Mouse (Mus musculus) embryo, embryonic 11.5 days (tissue): ENCODE measurements at regions not wholly inside any gene's neighbourhood (a gene's known extent, or its start where the extent isn't known, plus 50 kb on each side); places are given as distances from the start of the nearest gene placed in this dataset.

ENCODE experiments used
- DNase-seq: peaks from one replicate; pipeline ENCODE4 v3.0.0-alpha.2; 2012; ENCODE audit warnings: low read depth, low spot score

DNA sequence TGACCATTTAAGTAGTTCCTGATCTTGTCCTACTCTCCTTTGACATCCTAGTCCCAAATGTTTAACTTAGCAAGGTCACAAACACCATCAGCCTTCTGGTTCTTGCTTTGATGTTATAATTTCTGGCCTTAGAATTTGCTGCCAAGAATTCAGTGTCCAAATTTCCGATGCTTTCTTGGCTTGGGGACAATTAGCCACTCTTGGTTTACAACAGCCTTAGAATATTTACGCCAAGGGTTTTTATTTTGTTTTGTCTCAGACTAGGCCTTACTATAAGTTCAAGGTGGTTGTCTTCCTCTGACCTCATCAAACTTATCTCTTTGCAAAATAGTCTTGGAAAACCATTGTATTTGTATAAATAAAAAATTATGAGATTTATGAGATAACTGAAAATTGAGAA is 322.4 kb downstream of the Tfec start:
- no peak for DNase-seq

DNA sequence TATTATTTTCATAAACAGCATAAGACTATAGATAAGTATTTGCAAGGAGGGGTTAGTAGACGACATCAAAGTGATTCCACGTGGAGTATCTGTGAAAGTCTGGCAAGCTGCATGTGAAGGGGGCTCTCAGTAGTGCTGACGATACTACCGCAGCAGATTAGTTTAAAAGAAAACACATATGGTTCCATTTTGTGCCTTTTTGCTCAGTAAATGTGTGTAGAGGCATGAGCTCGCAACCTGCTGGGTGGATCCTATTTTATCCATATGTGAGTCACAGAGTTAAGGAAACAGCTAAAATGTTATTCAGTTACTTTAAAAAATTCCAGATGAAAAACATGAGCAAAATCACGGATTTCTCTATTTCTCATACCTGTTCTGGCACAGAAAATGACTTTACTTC is 325.4 kb downstream of the Tfec start:
- DNase-seq: no peak

DNA sequence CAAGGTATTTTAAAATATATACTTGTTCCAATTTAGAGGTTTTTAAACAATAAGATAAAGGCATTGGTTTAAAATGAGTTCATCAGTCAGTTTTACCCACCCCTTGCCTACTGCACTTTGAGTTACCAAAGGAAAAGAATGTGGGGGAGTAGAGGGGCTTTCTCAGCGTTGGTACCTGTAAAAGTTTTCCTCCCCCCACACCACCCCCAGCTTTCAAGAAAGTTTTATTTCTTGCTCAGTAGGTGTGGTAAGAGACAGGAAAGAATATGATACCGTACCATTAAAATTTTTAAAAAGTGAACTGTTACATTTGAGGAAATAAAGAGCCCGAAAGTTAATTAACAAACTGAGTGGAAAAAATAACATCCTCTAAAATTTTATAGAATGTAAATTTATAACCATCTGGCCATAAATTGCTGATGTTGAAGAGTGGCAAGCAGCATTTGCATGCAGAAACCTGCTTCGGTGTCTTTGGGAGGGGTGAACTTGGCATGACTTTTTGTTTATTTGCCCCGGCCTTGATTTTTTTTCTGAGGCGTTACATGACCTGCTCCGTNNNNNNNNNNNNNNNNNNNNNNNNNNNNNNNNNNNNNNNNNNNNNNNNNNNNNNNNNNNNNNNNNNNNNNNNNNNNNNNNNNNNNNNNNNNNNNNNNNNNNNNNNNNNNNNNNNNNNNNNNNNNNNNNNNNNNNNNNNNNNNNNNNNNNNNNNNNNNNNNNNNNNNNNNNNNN is 346.1 kb downstream of the Tfec start:
- DNase-seq: no peak

DNA sequence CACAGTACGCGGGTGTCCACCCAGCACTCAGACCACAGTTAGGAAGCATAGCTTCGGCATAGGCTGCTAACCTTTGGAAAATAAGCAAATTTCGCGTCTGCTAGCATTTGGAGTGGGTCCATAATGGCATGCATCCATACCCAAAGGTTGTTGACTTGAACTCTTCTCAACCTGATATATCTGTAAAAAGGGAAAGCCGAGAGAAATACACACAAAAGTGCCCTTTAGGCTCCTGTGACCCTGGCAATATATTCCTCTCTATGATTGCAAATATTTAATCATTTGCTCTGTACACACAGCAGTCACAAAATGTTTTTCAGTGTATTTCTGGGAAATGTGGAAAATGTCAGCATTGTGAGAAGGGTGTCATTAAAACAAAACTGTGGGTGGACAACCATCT is 347.1 kb downstream of the Tfec start:
- DNase-seq: no peak

DNA sequence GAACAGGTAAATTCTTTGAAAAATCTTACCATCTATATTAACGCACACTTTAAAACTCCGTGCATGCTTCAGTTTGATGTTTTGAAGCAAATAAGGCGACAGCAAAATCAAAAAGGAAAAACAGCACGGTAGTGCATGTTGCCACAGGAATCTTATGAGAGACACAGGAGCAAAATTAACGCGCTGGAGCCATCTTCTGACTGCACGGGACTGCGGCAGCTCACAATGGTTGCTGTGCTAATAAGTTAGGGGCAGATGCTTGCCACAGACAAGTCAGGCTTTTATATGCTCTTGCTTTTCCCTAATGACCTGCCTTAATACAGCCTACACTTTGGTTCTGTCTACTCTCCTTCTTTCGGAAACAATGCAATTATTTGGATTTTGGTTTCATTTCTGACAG is 347.8 kb downstream of the Tfec start:
- DNase-seq: no peak

DNA sequence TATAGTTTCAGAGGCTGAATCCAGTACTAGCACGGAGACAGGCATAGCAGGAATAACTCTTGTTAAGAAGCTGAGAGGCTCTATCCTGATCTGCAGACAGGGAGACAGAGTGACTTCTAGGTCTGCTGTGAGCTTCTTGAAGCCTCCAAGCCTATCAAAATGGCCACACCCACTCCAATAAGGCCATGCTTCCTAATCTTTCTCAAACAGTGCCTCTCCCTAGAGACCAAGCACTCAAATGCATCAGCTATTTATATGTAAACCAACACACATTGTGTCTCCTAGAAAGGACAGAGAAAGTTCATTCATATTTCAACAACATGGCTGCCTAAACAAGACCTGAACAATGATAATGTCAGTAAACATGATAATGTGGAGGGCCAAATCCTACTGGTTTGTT is 384.2 kb downstream of the Tfec start:
- no peak for DNase-seq

DNA sequence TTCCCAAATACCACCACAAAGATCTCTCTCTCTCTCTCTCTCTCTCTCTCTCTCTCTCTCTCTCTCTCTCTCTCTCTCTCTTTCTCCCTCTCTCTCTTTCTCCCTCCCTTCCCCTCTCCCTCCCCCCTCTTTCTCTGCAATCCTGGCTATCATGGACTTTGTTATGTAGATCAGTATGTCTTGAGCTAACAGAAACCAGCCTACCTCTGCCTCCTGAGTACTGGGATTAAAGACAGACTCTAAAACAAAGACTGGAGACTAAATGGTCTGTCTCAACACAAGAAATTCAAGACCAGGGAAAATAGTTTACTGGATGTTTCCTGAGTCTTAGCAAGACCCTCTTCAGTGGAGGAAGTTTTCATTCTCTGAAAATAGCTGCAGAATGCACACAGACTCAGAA is 384.7 kb downstream of the Tfec start:
- DNase-seq: no peak

DNA sequence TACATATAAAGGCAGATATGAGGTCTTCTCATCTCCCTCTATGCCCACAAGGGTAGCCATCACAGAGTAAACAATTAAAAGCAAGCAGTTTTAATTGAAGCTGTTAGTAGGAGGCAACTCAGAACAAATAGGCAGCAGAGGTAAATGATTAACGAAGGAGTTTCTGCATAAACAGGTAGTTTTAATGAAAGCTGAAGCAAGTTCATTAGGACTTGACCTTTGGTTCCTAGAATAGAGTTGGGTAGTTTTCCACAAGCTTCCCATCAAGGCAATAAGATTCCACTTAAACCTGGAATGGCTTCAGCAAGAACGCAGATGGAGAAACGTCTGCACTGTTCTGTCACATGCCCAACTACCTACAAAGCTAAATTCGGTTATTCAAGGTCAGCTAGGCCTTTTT is 394.4 kb downstream of the Tfec start:
- no peak for DNase-seq

DNA sequence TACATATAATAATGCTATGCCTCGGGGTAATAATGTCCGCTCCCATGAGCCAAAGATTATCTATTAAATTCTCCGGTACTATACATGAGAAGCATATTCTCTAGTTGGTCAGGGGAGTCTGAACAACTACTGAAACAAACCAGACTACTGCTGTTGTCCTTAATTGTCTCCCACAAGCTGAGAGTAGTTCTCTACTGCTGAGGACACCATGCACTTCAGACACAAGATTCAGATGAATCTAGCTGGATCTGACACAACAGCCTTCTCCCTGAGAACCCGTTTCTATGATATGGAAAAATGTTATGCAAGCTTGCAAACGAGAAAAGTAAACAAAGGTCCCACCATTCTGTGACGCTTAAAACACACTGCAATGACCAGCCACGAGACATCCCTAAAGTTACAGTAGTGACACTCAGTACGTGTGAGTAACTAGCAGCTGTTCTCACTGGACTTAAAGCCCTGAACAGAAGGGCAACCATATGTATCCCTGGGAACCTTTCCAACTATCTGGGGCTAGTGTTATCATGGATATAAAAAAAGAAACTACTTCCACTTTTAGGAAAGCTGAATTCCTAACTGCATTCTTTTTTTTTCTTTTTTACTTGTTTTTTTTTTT is 411.1 kb downstream of the Tfec start:
- no peak for DNase-seq

DNA sequence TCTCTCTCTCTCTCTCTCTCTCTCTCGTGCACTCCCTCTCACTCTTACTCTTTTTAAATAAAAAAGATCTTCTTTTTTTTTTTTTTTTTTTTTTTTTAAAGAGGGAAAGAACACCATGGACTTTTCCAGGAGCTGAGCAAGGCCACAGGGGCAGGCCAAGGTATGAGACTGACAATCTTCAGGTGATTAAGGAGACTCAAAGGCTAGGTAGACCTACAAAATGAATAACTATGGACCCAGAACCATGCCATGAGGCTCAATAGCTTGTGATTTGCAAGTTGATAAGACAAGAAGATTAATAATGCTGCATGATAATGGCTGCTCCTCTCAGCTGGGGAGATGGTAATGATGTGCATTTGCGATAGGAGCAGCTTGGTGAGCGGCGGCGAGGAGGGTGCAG is 414.9 kb downstream of the Tfec start:
- no peak for DNase-seq

DNA sequence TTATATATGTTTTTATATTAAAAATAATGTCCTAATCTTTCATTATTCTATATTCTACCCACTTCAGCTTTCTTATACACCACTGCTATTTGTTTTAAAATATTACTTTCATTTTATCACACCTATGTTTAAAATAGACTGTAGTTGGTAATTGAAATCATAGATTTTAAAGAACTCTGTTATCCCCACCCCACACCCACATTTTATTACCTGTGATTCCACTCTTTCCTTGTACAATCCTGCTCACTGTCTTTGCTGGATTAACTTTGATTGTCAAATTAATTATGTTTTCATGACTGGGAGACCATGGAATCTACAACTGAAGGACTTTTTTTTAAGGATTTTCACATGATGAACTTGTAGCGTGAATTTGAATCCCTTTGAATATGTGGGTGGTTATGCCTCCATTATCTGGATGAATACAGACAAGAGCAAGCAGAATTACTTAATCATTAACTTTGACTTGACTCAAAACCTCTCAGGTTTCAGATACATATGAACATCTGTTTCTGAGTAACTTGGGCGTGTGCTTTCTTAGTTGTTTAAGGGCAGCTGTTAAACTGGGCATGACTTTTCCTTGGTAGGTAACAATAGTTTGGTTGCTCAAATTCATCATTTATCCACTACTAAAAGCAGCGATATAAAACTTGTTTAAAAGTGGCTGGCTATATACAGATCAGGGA is 429.4 kb downstream of the Tfec start:
- no peak for DNase-seq

DNA sequence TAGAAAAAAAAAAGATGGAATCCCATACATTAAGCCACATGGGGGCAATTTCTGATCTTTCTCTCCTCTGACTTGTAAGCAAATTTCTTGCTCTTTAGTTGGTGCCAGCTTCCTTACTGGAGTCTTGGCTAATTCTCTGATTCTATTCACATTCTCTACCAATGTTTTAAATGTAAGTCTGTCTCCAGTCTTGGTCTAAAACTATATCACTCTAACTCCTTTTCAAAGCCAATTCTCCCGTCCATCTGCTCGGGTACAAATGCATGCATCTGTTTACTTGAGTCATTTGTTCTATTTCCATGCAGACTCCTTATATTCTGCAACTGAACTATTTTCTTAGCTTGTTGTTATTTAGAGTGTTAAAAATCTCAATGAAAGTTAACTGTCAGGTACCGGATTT is 440.0 kb downstream of the Tfec start:
- DNase-seq: no peak
